Mouse (Mus musculus): ENCODE data around the gene Crxos. TPM values are rescaled to one million over a fixed set of nuclear protein-coding genes. Genes with fewer than 3 reads are reported as not detected.

The Crxos gene
- total and polyA plus RNA-seq, 3 experiments = 1.1 to 1.5 TPM; not detected in 1

DNA sequence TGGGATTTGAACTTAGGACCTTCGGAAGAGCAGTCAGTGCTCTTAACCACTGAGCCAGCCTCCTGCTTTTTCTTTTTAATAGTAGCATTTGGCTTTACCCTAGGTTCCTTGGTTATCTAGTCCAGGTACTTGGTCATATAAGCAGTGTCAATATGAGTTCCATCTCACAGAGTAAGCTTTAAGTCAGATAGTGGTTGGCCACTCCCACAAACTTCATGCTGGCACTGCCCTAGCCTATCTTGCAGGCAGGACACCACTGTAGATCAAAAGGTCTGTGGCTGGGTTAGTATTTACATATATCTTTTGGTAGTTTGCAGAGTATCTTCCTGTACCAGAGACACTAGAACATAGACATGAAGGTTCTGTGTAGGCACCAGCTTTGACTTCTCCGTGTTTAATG lies 1.7 kb downstream of the Crxos start:
- in situ Hi-C loops (cut with MboI; ENCODE audit: low pct_ligation_motif_present, low pct_unique_long_range_greater_than_20kb, low sequenced_read_pairs) (no loop called here), dilution Hi-C loops (cut with MboI; ENCODE audit: extremely low pct_ligation_motif_present, extremely low pct_unique_long_range_greater_than_20kb, low sequenced_read_pairs) (no loop called here)
- Histone ChIP-seq H3K9me3 (replicated peaks; ENCODE audit: low read length) (no peaks in the 10 kb centered on the region), H3K36me3 (replicated peaks in 1 of 2; ENCODE audit: control insufficient read depth in 1 of 2, insufficient read depth in 1 of 2, low read length in 1 of 2) (no peaks in the 10 kb centered on the region), H3K9ac (ENCODE audit: insufficient read depth, low read depth) (no peak overlapping the region), H3K79me2 (replicated peaks; ENCODE audit: control insufficient read depth, extremely low read depth, insufficient read depth, poor library complexity, severe bottlenecking) (no peaks in the 10 kb centered on the region), H3K4me2 (ENCODE audit: insufficient read depth, low read depth, poor library complexity, severe bottlenecking) (no peak overlapping the region), H3K27ac (ENCODE audit: insufficient read depth, low read depth) (no peak overlapping the region), H3K4me3 (replicated peaks in 1 of 3; ENCODE audit: low read depth in 2 of 3, low read length in 2 of 3, poor library complexity in 1 of 3) (no peak overlapping the region), H3K27me3 (replicated peaks) (peaks cover 63% of the 10 kb centered on the region), H3K4me1 (ENCODE audit: control insufficient read depth in 1 of 2, insufficient read depth in 2 of 2) (no peaks in the 10 kb centered on the region)
- no peak for DNase-seq (ENCODE audit: extremely low read depth)
- TF ChIP-seq HCFC1 (IDR thresholded peaks at IDR 0.05; ENCODE audit: low read depth, low read length) (no peak), MXI1 (IDR thresholded peaks at IDR 0.05; ENCODE audit: low read depth, low read length) (no peak), NRF1 (IDR thresholded peaks at IDR 0.05; ENCODE audit: low read depth, low read length) (no peak), UBTF (IDR thresholded peaks at IDR 0.05; ENCODE audit: low read depth, low read length) (no peak)

DNA sequence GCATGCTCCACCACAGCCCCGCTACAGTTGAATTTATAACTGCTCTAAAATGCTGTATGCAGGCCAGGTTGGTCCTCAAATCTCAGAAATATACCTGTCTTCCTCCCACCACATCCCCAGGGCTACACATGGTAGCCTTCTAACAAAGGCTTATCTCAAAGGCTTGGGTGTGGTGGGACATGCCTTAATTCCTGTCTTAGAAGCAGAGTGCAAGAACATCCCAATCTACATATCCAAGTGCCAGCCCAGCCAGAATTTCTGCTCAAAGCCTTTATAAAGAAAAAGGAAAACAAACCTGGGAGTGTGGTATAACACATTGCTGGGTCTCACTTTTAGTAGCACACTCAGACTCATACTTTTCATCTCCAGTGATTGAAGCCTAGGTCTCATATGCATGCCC lies 11.8 kb downstream of the Crxos start:
- dilution Hi-C loops (cut with MboI; ENCODE audit: extremely low pct_ligation_motif_present, extremely low pct_unique_long_range_greater_than_20kb, low sequenced_read_pairs) = no loop called here

DNA sequence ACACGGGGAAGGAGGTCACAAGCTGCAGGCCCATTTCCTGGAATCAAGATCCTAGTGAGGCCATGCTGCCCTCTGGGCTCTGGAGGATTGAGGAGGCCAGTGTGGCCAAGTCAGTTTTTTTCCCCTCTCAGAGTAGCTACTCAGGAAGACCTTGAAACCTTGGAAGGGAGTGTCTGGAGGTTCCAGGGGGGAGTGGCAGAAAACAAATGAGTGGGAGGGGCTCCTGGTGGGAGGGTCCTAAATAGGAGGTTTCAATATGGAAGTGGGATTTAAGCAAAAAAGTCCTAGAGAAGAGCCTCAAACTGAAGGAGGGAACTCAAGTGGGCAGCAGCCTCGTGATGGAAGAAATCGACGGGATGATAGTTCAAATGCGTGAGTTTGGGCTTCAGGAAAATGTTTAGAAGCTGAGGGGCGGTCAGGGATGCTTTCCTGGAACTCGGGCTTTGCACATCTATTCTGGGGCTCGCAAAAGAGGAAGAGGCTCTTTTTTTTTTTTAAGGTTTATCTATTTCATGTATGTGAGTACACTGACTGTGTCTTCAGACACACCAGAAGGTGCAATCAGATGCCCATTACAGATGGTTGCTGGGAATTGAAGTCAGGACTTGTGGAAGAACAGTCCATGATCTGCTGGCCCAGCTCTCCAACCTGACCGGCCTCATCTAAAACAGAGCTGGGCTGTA lies 19.1 kb downstream of the Crxos start:
- TF ChIP-seq MAX (IDR thresholded peaks at IDR 0.05; ENCODE audit: low read length) (0 out of 2 replicates have a peak, but pooled peaks have one; percentile 24), ZNF384 (IDR thresholded peaks at IDR 0.05; ENCODE audit: low read depth, low read length) (peak; percentile 50), SMC3 (IDR thresholded peaks at IDR 0.05; ENCODE audit: low read depth, low read length) (no peak), IRF4 (IDR thresholded peaks at IDR 0.05; ENCODE audit: low read depth, low read length) (0 out of 2 replicates have a peak, but pooled peaks have one; percentile 10)
- DNase-seq (ENCODE audit: extremely low read depth) = no peak
- Histone ChIP-seq H3K79me2 (replicated peaks; ENCODE audit: control insufficient read depth, extremely low read depth, insufficient read depth, poor library complexity, severe bottlenecking) (no peaks in the 10 kb centered on the region), H3K9ac (ENCODE audit: insufficient read depth, low read depth) (no peak overlapping the region), H3K27me3 (replicated peaks) (peaks cover 49% of the 10 kb centered on the region), H3K4me3 (replicated peaks in 1 of 3; ENCODE audit: low read depth in 2 of 3, low read length in 2 of 3, poor library complexity in 1 of 3) (no peak overlapping the region), H3K36me3 (replicated peaks in 1 of 2; ENCODE audit: control insufficient read depth in 1 of 2, insufficient read depth in 1 of 2, low read length in 1 of 2) (no peaks in the 10 kb centered on the region), H3K9me3 (replicated peaks; ENCODE audit: low read length) (no peaks in the 10 kb centered on the region), H3K4me1 (ENCODE audit: control insufficient read depth in 1 of 2, insufficient read depth in 2 of 2) (peaks cover 0 to 14% of the 10 kb centered on the region in 2 experiments; a peak in 2 of 4 replicates), H3K27ac (ENCODE audit: insufficient read depth, low read depth) (no peak overlapping the region), H3K4me2 (ENCODE audit: insufficient read depth, low read depth, poor library complexity, severe bottlenecking) (peak overlapping the region; percentile 32)
- in situ Hi-C loops (cut with MboI; ENCODE audit: low pct_ligation_motif_present, low pct_unique_long_range_greater_than_20kb, low sequenced_read_pairs) = no loop called here
- dilution Hi-C loops (cut with MboI; ENCODE audit: extremely low pct_ligation_motif_present, extremely low pct_unique_long_range_greater_than_20kb, low sequenced_read_pairs) = no loop called here

More for the DNA sequence above, 11.8 kb downstream of the Crxos start:
- H3K9ac ChIP-seq (ENCODE audit: insufficient read depth, low read depth) = no peak overlapping the region
- no peaks in the 10 kb centered on the region for H3K36me3 ChIP-seq (replicated peaks in 1 of 2; ENCODE audit: control insufficient read depth in 1 of 2, insufficient read depth in 1 of 2, low read length in 1 of 2)
- no peak for TF ChIP-seq USF2 (conservative IDR thresholded peaks at IDR 0.05; ENCODE audit: low read depth, low read length)
- no peak for TF ChIP-seq MAFK (IDR thresholded peaks at IDR 0.05; ENCODE audit: insufficient replicate concordance, low read length)
- TF ChIP-seq GABPA (IDR thresholded peaks at IDR 0.05; ENCODE audit: insufficient replicate concordance, low read depth, low read length) = no peak
- TF ChIP-seq IRF4 (IDR thresholded peaks at IDR 0.05; ENCODE audit: low read depth, low read length) = no peak
- no peak for TF ChIP-seq TCF12 (IDR thresholded peaks at IDR 0.05; ENCODE audit: low read depth, low read length)
- no peak for TF ChIP-seq MEF2A (IDR thresholded peaks at IDR 0.05; ENCODE audit: borderline replicate concordance, low read depth, low read length)
- no peak for TF ChIP-seq USF1 (IDR thresholded peaks at IDR 0.05; ENCODE audit: low read depth, low read length)
- no peak for TF ChIP-seq POLR2A (IDR thresholded peaks at IDR 0.05; ENCODE audit: low read depth, low read length)
- no peak for TF ChIP-seq ZC3H11A (IDR thresholded peaks at IDR 0.05; ENCODE audit: low read depth, low read length)
- TF ChIP-seq SMC3 (IDR thresholded peaks at IDR 0.05; ENCODE audit: low read depth, low read length) = no peak
- no peak for TF ChIP-seq ZKSCAN1 (IDR thresholded peaks at IDR 0.05; ENCODE audit: borderline replicate concordance, low read depth, low read length)
- TF ChIP-seq NRF1 (IDR thresholded peaks at IDR 0.05; ENCODE audit: low read depth, low read length) = no peak
- TF ChIP-seq POLR2AphosphoS2 (IDR thresholded peaks at IDR 0.05; ENCODE audit: low read depth, low read length) = no peak
- TF ChIP-seq JUND (conservative IDR thresholded peaks at IDR 0.05; ENCODE audit: low read depth, low read length) = no peak
- TF ChIP-seq E2F4 (IDR thresholded peaks at IDR 0.05; ENCODE audit: insufficient replicate concordance, low read depth, low read length) = no peak
- TF ChIP-seq ELF1 (IDR thresholded peaks at IDR 0.05; ENCODE audit: low read depth, low read length) = no peak
- no peak for TF ChIP-seq SIN3A (IDR thresholded peaks at IDR 0.05; ENCODE audit: low read length)
- no peak for TF ChIP-seq ZMIZ1 (IDR thresholded peaks at IDR 0.05; ENCODE audit: low read depth, low read length)
- TF ChIP-seq JUN (IDR thresholded peaks at IDR 0.05; ENCODE audit: insufficient read depth, low read depth, low read length) = no peak
- DNase-seq (ENCODE audit: extremely low read depth) = no peak
- no peak overlapping the region for H3K4me3 ChIP-seq (replicated peaks in 1 of 3; ENCODE audit: low read depth in 2 of 3, low read length in 2 of 3, poor library complexity in 1 of 3)
- H3K79me2 ChIP-seq (replicated peaks; ENCODE audit: control insufficient read depth, extremely low read depth, insufficient read depth, poor library complexity, severe bottlenecking) = no peaks in the 10 kb centered on the region
- no peaks in the 10 kb centered on the region for H3K9me3 ChIP-seq (replicated peaks; ENCODE audit: low read length)
- H3K4me2 ChIP-seq (ENCODE audit: insufficient read depth, low read depth, poor library complexity, severe bottlenecking) = no peak overlapping the region
- H3K27ac ChIP-seq (ENCODE audit: insufficient read depth, low read depth) = no peak overlapping the region
- in situ Hi-C loops (cut with MboI; ENCODE audit: low pct_ligation_motif_present, low pct_unique_long_range_greater_than_20kb, low sequenced_read_pairs) = no loop called here
- H3K4me1 ChIP-seq (ENCODE audit: control insufficient read depth in 1 of 2, insufficient read depth in 2 of 2) = peaks cover 0 to 4% of the 10 kb centered on the region in 2 experiments; a peak in 2 of 4 replicates
- H3K27me3 ChIP-seq (replicated peaks) = peaks cover 39% of the 10 kb centered on the region
